Mouse (Mus musculus): ENCODE measurements around the gene Hsd11b2. TPM values are rescaled to one million over a fixed set of nuclear protein-coding genes. Genes with fewer than 3 reads are reported as not detected.

Gene Hsd11b2
- polyA plus RNA-seq, 1 experiment from 2014 or later, result 2.8 TPM

- DNase-seq (ENCODE audit: low spot score), result no peak
- TF ChIP-seq CTCF (IDR thresholded peaks at IDR 0.05; ENCODE audit: low read depth) (no peak), EP300 (optimal IDR thresholded peaks at IDR 0.05) (no peak)
- no peak overlapping the region for H3K4me3 ChIP-seq (ENCODE audit: low read depth, low read length)
- H3K27ac ChIP-seq (replicated peaks), result no peak overlapping the region
- no peaks in the 10 kb centered on the region for H3K27me3 ChIP-seq (ENCODE audit: control insufficient read depth, insufficient read depth, low read length)
- no peaks in the 10 kb centered on the region for H3K4me1 ChIP-seq (replicated peaks; ENCODE audit: control insufficient read depth, insufficient read depth)
- H3K4me2 ChIP-seq (replicated peaks; ENCODE audit: low read depth), result no peak overlapping the region
- H3K9ac ChIP-seq (ENCODE audit: low read length), result no peak overlapping the region
- WGBS, result 88% methylated on average over 2 of the region's 2 CpGs
- H3K9me3 ChIP-seq (ENCODE audit: control insufficient read depth, low read length), result no peaks in the 10 kb centered on the region
- ATAC-seq (ENCODE audit: low FRiP score, low TSS enrichment), result no peak
- peaks cover 7% of the 10 kb centered on the region; the same call in 1 of the 2 replicates for H3K36me3 ChIP-seq (ENCODE audit: control insufficient read depth, insufficient read depth, low read length)
Measured at GRCm38 (mm10) chr8:105542808-105543207, 24.3 kb downstream of the Hsd11b2 start.

GRCm38 (mm10) chr8:105543703-105544102 is 25.1 kb downstream of the Hsd11b2 start:
- ATAC-seq (ENCODE audit: low FRiP score, low TSS enrichment), result no peak
- WGBS, result 21% methylated on average over 1 of the region's 1 CpGs

GRCm38 (mm10) chr8:105544544-105545205 is 26.1 kb downstream of the Hsd11b2 start:
- no peak for DNase-seq (ENCODE audit: low spot score)
- WGBS, result 42% methylated on average over 7 of the region's 7 CpGs
- Histone ChIP-seq H3K27ac (replicated peaks) (peak overlapping the region; percentile 61; the same call in 1 of the 2 replicates), H3K4me3 (ENCODE audit: low read depth, low read length) (no peak overlapping the region), H3K9ac (ENCODE audit: low read length) (no peak overlapping the region), H3K4me1 (replicated peaks; ENCODE audit: control insufficient read depth, insufficient read depth) (no peaks in the 10 kb centered on the region), H3K36me3 (ENCODE audit: control insufficient read depth, insufficient read depth, low read length) (no peaks in the 10 kb centered on the region), H3K27me3 (ENCODE audit: control insufficient read depth, insufficient read depth, low read length) (no peaks in the 10 kb centered on the region), H3K4me2 (replicated peaks; ENCODE audit: low read depth) (no peak overlapping the region), H3K9me3 (ENCODE audit: control insufficient read depth, low read length) (no peaks in the 10 kb centered on the region)
- ATAC-seq (ENCODE audit: low FRiP score, low TSS enrichment), result no peak
- no peak for TF ChIP-seq CTCF (IDR thresholded peaks at IDR 0.05; ENCODE audit: low read depth)

More at GRCm38 (mm10) chr8:105543703-105544102, 25.1 kb downstream of the Hsd11b2 start:
- no peak for DNase-seq (ENCODE audit: low spot score)
- TF ChIP-seq EP300 (optimal IDR thresholded peaks at IDR 0.05) (no peak), CTCF (IDR thresholded peaks at IDR 0.05; ENCODE audit: low read depth) (no peak)
- Histone ChIP-seq H3K4me1 (replicated peaks; ENCODE audit: control insufficient read depth, insufficient read depth) (no peaks in the 10 kb centered on the region), H3K27ac (replicated peaks) (peak overlapping the region; percentile 49; the same call in 1 of the 2 replicates), H3K36me3 (ENCODE audit: control insufficient read depth, insufficient read depth, low read length) (peaks cover 4% of the 10 kb centered on the region; the same call in 1 of the 2 replicates), H3K27me3 (ENCODE audit: control insufficient read depth, insufficient read depth, low read length) (no peaks in the 10 kb centered on the region), H3K9ac (ENCODE audit: low read length) (no peak overlapping the region), H3K4me3 (ENCODE audit: low read depth, low read length) (no peak overlapping the region), H3K4me2 (replicated peaks; ENCODE audit: low read depth) (no peak overlapping the region), H3K9me3 (ENCODE audit: control insufficient read depth, low read length) (no peaks in the 10 kb centered on the region)

GRCm38 (mm10) chr8:105545249-105545648 is 26.7 kb downstream of the Hsd11b2 start:
- H3K4me1 ChIP-seq (replicated peaks; ENCODE audit: control insufficient read depth, insufficient read depth), result no peaks in the 10 kb centered on the region
- WGBS, result 72% methylated on average over 3 of the region's 3 CpGs
- H3K27ac ChIP-seq (replicated peaks), result peak overlapping the region; percentile 61; the same call in 1 of the 2 replicates
- no peak overlapping the region for H3K4me2 ChIP-seq (replicated peaks; ENCODE audit: low read depth)
- no peak overlapping the region for H3K4me3 ChIP-seq (ENCODE audit: low read depth, low read length)
- no peak for TF ChIP-seq EP300 (optimal IDR thresholded peaks at IDR 0.05)
- TF ChIP-seq CTCF (IDR thresholded peaks at IDR 0.05; ENCODE audit: low read depth), result no peak
- no peak overlapping the region for H3K9ac ChIP-seq (ENCODE audit: low read length)
- no peaks in the 10 kb centered on the region for H3K36me3 ChIP-seq (ENCODE audit: control insufficient read depth, insufficient read depth, low read length)
- DNase-seq (ENCODE audit: low spot score) (no peak), ATAC-seq (ENCODE audit: low FRiP score, low TSS enrichment) (no peak)
- H3K27me3 ChIP-seq (ENCODE audit: control insufficient read depth, insufficient read depth, low read length), result no peaks in the 10 kb centered on the region
- no peaks in the 10 kb centered on the region for H3K9me3 ChIP-seq (ENCODE audit: control insufficient read depth, low read length)

- H3K36me3 ChIP-seq (ENCODE audit: control insufficient read depth, insufficient read depth, low read length), result no peaks in the 10 kb centered on the region
- no peak overlapping the region for H3K9ac ChIP-seq (ENCODE audit: low read length)
- TF ChIP-seq EP300 (optimal IDR thresholded peaks at IDR 0.05), result no peak
- no peak for TF ChIP-seq CTCF (IDR thresholded peaks at IDR 0.05; ENCODE audit: low read depth)
- no peak overlapping the region for H3K4me3 ChIP-seq (ENCODE audit: low read depth, low read length)
- WGBS, result 67% methylated on average over 6 of the region's 6 CpGs
- ATAC-seq (ENCODE audit: low FRiP score, low TSS enrichment) (0 out of 2 replicates have a peak, but pooled peaks have one; percentile 43), DNase-seq (ENCODE audit: low spot score) (no peak)
- no peaks in the 10 kb centered on the region for H3K4me1 ChIP-seq (replicated peaks; ENCODE audit: control insufficient read depth, insufficient read depth)
- H3K27me3 ChIP-seq (ENCODE audit: control insufficient read depth, insufficient read depth, low read length), result no peaks in the 10 kb centered on the region
- H3K4me2 ChIP-seq (replicated peaks; ENCODE audit: low read depth), result no peak overlapping the region
- H3K27ac ChIP-seq (replicated peaks), result no peak overlapping the region
- no peaks in the 10 kb centered on the region for H3K9me3 ChIP-seq (ENCODE audit: control insufficient read depth, low read length)
Measured at GRCm38 (mm10) chr8:105546384-105547350, 28.1 kb downstream of the Hsd11b2 start.
